Mouse (Mus musculus): ENCODE measurements around the gene Kcna4. TPM values are rescaled to one million over a fixed set of nuclear protein-coding genes. Genes with fewer than 3 reads are reported as not detected.
A peak's percentile ranks its signal among the peaks of the same experiment; 100 is the strongest.

Gene Kcna4
- polyA plus RNA-seq, 1 experiment from 2014 or later: 12.3 TPM

DNA sequence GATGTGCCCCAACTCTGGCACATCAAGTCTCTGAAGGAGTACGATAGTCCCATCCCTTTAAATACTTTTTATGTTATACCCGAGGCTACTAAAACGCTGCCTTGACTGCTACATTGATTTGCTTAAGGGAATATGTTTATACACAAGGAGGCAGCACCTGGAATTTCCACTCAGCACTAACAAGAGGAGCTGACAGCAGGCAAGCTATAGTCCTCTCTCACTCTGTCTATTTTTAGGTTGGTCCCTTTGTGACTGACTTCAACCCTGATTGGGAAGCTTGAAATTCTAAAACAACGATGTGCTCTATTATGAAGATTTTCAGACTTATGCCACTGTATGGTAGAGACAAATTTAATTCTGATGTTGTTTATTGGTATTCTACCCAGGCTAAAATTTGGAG is 15.6 kb downstream of the Kcna4 start:
- Histone ChIP-seq H3K4me1 (ENCODE audit: control insufficient read depth, insufficient read depth, low read length) (peaks cover 7% of the 10 kb centered on the region), H3K27ac (ENCODE audit: low read length) (no peak overlapping the region), H3K36me3 (ENCODE audit: control insufficient read depth, insufficient read depth, low read length) (no peaks in the 10 kb centered on the region), H3K9ac (ENCODE audit: low read depth, low read length) (no peak overlapping the region), H3K9me3 (replicated peaks; ENCODE audit: control insufficient read depth, low read length, poor library complexity, severe bottlenecking) (no peaks in the 10 kb centered on the region), H3K27me3 (ENCODE audit: control insufficient read depth, insufficient read depth, low read depth, low read length) (no peaks in the 10 kb centered on the region), H3K4me2 (ENCODE audit: low read length) (no peak overlapping the region), H3K4me3 (ENCODE audit: low read depth, low read length) (no peak overlapping the region)
- 0 out of 2 replicates have a peak, but pooled peaks have one; percentile 39 for ATAC-seq
- WGBS: 67% methylated on average over 4 of the region's 4 CpGs

DNA sequence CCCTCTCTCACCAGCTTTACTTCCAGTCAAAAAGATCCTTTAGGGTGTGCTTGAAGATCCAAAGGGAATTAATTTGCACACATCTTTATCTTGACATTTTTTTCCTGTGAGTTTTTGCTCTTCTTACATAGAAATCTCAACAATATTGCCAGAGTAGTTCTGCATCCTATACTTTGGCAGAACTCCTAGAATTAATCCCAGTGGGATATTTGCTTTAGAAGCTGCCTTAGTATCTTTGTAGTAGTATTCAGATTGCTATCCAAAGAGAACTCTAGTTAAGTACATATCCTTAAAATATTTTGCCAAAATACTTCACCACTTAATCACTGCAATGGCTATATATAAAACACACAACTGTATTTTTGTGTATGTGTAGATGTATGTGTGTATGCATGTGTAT is 28.2 kb downstream of the Kcna4 start:
- Histone ChIP-seq H3K27ac (ENCODE audit: low read length) (no peak overlapping the region), H3K9ac (ENCODE audit: low read depth, low read length) (no peak overlapping the region), H3K4me2 (ENCODE audit: low read length) (no peak overlapping the region), H3K9me3 (replicated peaks; ENCODE audit: control insufficient read depth, low read length, poor library complexity, severe bottlenecking) (no peaks in the 10 kb centered on the region), H3K4me1 (ENCODE audit: control insufficient read depth, insufficient read depth, low read length) (no peaks in the 10 kb centered on the region), H3K4me3 (ENCODE audit: low read depth, low read length) (no peak overlapping the region), H3K27me3 (ENCODE audit: control insufficient read depth, insufficient read depth, low read depth, low read length) (no peaks in the 10 kb centered on the region), H3K36me3 (ENCODE audit: control insufficient read depth, insufficient read depth, low read length) (no peaks in the 10 kb centered on the region)
- no peak for ATAC-seq

DNA sequence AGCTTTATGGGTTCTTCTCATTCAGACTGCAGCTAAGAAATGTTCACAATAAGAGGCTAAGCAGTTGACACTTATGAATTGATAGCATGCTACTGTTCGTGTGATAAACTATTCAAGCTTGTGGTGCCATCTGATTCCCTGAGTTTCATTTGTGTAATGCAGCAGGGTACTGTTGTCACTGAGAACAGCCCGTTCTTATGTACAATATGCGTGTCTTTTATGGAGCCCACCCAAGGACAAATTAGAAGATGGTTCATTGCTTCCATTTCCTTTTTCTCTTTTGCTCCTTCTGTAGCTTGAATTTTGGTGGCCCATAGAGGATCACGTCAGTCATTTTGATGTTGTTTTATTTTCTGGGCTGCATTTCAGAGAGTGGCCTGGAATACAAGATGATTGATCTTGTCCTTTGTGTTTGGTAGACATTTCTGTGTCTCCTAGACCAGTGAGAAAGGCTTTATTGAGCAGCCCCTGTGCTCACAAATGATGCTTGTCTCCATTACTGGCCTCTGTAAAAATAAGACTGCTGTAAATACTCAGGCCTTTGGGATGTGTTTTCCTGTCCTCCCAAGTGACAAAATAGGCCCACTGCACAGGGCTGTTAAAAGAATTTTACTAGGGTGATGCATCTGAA is 31.3 kb downstream of the Kcna4 start:
- Histone ChIP-seq H3K4me3 (ENCODE audit: low read depth, low read length) (no peak overlapping the region), H3K4me1 (ENCODE audit: control insufficient read depth, insufficient read depth, low read length) (no peaks in the 10 kb centered on the region), H3K27ac (ENCODE audit: low read length) (no peak overlapping the region), H3K36me3 (ENCODE audit: control insufficient read depth, insufficient read depth, low read length) (no peaks in the 10 kb centered on the region), H3K27me3 (ENCODE audit: control insufficient read depth, insufficient read depth, low read depth, low read length) (no peaks in the 10 kb centered on the region), H3K4me2 (ENCODE audit: low read length) (no peak overlapping the region), H3K9me3 (replicated peaks; ENCODE audit: control insufficient read depth, low read length, poor library complexity, severe bottlenecking) (no peaks in the 10 kb centered on the region), H3K9ac (ENCODE audit: low read depth, low read length) (no peak overlapping the region)
- 41% methylated on average over 4 of the region's 4 CpGs for WGBS
- ATAC-seq: no peak

DNA sequence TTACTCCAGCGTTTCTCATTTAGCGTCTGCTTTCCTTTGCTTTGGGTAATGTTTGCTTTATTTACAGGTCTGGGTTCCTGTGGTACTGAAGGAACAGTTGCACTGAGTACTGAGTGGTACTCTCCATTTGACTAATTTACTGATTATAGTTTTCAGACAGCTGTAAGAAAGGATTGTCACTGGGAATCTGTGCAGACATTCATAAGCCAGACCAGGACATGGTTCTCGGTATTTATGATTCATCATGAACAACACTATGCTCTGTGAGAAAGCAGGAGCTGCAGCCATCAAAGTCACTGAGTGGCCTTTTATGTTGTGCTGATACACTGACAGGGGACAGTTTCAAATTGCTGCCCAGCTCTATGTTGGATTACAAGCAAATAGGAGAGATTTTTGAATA is 33.7 kb downstream of the Kcna4 start:
- no peak overlapping the region for H3K4me2 ChIP-seq (ENCODE audit: low read length)
- no peak overlapping the region for H3K9ac ChIP-seq (ENCODE audit: low read depth, low read length)
- no peaks in the 10 kb centered on the region for H3K9me3 ChIP-seq (replicated peaks; ENCODE audit: control insufficient read depth, low read length, poor library complexity, severe bottlenecking)
- no peaks in the 10 kb centered on the region for H3K27me3 ChIP-seq (ENCODE audit: control insufficient read depth, insufficient read depth, low read depth, low read length)
- no peak overlapping the region for H3K4me3 ChIP-seq (ENCODE audit: low read depth, low read length)
- no peaks in the 10 kb centered on the region for H3K4me1 ChIP-seq (ENCODE audit: control insufficient read depth, insufficient read depth, low read length)
- no peak overlapping the region for H3K27ac ChIP-seq (ENCODE audit: low read length)
- no peak for ATAC-seq
- 88% methylated on average over 3 of the region's 3 CpGs for WGBS
- no peaks in the 10 kb centered on the region for H3K36me3 ChIP-seq (ENCODE audit: control insufficient read depth, insufficient read depth, low read length)

DNA sequence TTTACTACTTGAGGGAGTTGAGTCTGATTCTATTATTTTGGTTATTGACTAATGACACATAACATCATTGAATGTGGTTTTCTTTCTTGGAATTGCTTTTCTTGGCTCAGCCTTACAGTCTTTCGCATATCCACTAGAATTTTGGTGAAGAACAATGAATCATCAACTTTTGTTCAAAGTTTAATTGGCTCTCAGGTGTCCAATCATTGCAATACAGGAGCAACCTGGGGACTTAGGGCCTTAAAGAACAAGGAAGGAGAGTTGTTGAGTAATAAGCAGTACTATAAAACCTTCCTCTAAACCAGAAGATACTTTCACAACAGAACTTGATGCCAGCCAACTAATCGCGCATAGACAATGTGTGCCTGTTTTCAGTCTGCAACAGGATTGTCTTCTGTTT is 36.8 kb downstream of the Kcna4 start:
- Histone ChIP-seq H3K9me3 (replicated peaks; ENCODE audit: control insufficient read depth, low read length, poor library complexity, severe bottlenecking) (no peaks in the 10 kb centered on the region), H3K4me3 (ENCODE audit: low read depth, low read length) (no peak overlapping the region), H3K27ac (ENCODE audit: low read length) (no peak overlapping the region), H3K4me1 (ENCODE audit: control insufficient read depth, insufficient read depth, low read length) (no peaks in the 10 kb centered on the region), H3K27me3 (ENCODE audit: control insufficient read depth, insufficient read depth, low read depth, low read length) (no peaks in the 10 kb centered on the region), H3K9ac (ENCODE audit: low read depth, low read length) (no peak overlapping the region), H3K4me2 (ENCODE audit: low read length) (no peak overlapping the region), H3K36me3 (ENCODE audit: control insufficient read depth, insufficient read depth, low read length) (no peaks in the 10 kb centered on the region)
- WGBS: 93% methylated on average over 3 of the region's 3 CpGs
- no peak for ATAC-seq

DNA sequence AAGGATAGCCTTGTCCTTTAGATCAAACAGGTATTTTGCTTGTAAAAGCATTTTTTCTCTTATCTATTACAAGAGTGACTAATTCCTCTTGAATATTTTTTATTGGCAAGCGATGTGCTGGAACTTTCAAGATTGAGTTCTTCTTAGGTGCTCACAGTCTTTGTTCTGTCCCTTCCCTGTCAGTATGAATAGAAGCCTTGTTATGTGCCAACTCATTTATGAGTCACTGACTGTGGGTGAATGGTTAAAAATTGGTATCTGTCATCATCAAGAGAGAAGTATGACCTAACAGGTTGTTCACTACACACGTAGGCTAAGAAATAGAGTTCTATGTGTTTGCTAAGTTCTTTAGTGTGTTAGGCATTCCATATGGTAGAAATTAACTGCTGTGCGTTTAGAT is 50.9 kb downstream of the Kcna4 start:
- H3K4me2 ChIP-seq (ENCODE audit: low read length): no peak overlapping the region
- no peaks in the 10 kb centered on the region for H3K4me1 ChIP-seq (ENCODE audit: control insufficient read depth, insufficient read depth, low read length)
- H3K27ac ChIP-seq (ENCODE audit: low read length): no peak overlapping the region
- no peaks in the 10 kb centered on the region for H3K9me3 ChIP-seq (replicated peaks; ENCODE audit: control insufficient read depth, low read length, poor library complexity, severe bottlenecking)
- ATAC-seq: no peak
- no peak overlapping the region for H3K9ac ChIP-seq (ENCODE audit: low read depth, low read length)
- WGBS: 89% methylated on average over 3 of the region's 3 CpGs
- no peaks in the 10 kb centered on the region for H3K36me3 ChIP-seq (ENCODE audit: control insufficient read depth, insufficient read depth, low read length)
- H3K27me3 ChIP-seq (ENCODE audit: control insufficient read depth, insufficient read depth, low read depth, low read length): no peaks in the 10 kb centered on the region
- H3K4me3 ChIP-seq (ENCODE audit: low read depth, low read length): no peak overlapping the region

DNA sequence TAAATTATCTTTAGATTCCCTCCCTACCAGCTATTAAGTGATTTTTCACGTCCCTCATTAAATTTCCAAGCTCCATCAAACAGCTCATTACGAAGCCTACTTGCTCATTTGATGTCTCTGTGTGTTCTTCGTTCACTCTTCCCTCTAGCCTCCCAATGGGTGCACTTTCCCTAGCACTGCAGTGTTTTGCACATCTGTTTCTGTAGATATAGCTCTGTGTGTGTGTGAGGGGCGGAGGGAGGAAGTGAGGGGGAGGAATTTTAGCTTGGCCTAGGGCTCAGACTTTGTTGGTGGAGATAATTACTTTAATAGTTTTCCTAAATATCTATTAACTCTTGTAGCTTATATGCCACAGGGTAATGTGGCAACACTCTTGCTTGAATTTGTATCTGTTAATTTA is 54.4 kb downstream of the Kcna4 start:
- WGBS: 62% methylated on average over 4 of the region's 4 CpGs
- H3K27ac ChIP-seq (ENCODE audit: low read length): no peak overlapping the region
- ATAC-seq: peak; percentile 70

DNA sequence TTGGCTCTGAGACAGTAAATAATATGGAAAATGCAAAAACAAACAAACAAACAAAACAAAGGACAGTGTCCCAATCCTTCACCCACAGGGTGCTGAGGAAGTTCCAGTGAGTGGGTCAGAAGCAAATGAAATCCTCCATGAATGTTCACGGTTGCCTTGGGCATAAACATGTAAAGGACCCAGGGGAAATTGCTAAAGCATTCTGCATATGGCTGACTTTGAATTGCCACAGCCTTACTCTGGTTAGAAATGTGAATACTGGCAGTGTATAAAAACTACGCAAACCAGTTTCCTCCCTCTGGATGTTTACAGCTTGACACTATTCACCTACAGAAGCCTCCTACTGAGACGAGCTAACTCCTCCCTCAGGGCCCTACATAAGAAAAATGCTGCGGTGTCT is 54.9 kb downstream of the Kcna4 start:
- no peaks in the 10 kb centered on the region for H3K27me3 ChIP-seq (ENCODE audit: control insufficient read depth, insufficient read depth, low read depth, low read length)
- no peak overlapping the region for H3K4me2 ChIP-seq (ENCODE audit: low read length)
- H3K4me3 ChIP-seq (ENCODE audit: low read depth, low read length): no peak overlapping the region
- ATAC-seq: peak; percentile 51; the same call in 1 of the 2 replicates
- no peaks in the 10 kb centered on the region for H3K9me3 ChIP-seq (replicated peaks; ENCODE audit: control insufficient read depth, low read length, poor library complexity, severe bottlenecking)
- 64% methylated on average over 4 of the region's 4 CpGs for WGBS
- no peak overlapping the region for H3K9ac ChIP-seq (ENCODE audit: low read depth, low read length)
- no peak overlapping the region for H3K27ac ChIP-seq (ENCODE audit: low read length)
- H3K36me3 ChIP-seq (ENCODE audit: control insufficient read depth, insufficient read depth, low read length): no peaks in the 10 kb centered on the region
- no peaks in the 10 kb centered on the region for H3K4me1 ChIP-seq (ENCODE audit: control insufficient read depth, insufficient read depth, low read length)

More for the DNA sequence above, 54.4 kb downstream of the Kcna4 start:
- H3K4me3 ChIP-seq (ENCODE audit: low read depth, low read length): no peak overlapping the region
- no peak overlapping the region for H3K9ac ChIP-seq (ENCODE audit: low read depth, low read length)
- no peaks in the 10 kb centered on the region for H3K36me3 ChIP-seq (ENCODE audit: control insufficient read depth, insufficient read depth, low read length)
- H3K4me1 ChIP-seq (ENCODE audit: control insufficient read depth, insufficient read depth, low read length): no peaks in the 10 kb centered on the region
- no peaks in the 10 kb centered on the region for H3K9me3 ChIP-seq (replicated peaks; ENCODE audit: control insufficient read depth, low read length, poor library complexity, severe bottlenecking)
- no peak overlapping the region for H3K4me2 ChIP-seq (ENCODE audit: low read length)
- H3K27me3 ChIP-seq (ENCODE audit: control insufficient read depth, insufficient read depth, low read depth, low read length): no peaks in the 10 kb centered on the region
